Mouse (Mus musculus) stomach, postnatal 0 days (tissue): ENCODE data around the gene Rnf220.

Experiments
- CTCF ChIP-seq: IDR thresholded peaks from 2 replicates; pipeline ENCODE4 v1.5.1; 2016; ENCODE audit warnings: antibody characterized with exemption, low read depth, mild to moderate bottlenecking, moderate library complexity
- EP300 ChIP-seq: optimal IDR thresholded peaks from 2 replicates; pipeline ENCODE3; 2016; ENCODE audit warnings: antibody characterized with exemption

DNA sequence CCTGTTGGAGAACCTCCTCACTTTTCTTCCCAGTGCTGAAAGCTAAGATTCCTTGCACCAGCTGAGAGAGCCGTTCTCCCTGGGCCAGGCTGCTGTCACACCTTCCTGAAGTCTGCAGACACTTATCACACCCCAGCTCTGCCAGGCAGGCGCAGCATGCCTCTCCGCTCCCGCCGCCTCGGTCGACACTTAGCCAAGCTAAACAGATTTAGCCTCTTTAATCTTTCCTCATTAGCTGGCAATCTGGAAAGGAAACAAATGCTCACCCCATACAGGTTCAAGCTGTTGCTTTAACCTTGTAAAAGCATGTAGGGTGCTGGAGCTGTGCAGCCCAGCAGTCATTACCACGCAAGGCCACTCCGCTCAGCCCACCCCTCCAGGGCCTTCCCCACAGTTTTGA, 90.9 kb downstream of the Rnf220 start:
- TF ChIP-seq CTCF, result no peak
- TF ChIP-seq EP300, result no peak
